Mouse (Mus musculus) liver, embryonic 14.5 days (tissue): ENCODE data around the gene Prdm13.

ENCODE experiments used
- CTCF ChIP-seq: IDR thresholded peaks from 2 replicates; pipeline ENCODE4 v1.5.1; 2016; ENCODE audit warnings: antibody characterized with exemption, low read depth, control low read depth
- EP300 ChIP-seq: IDR thresholded peaks from 2 replicates; pipeline ENCODE4 v1.6.1; 2016; ENCODE audit warnings: antibody characterized with exemption, low read depth

GRCm38 (mm10) chr4:21690221-21690620 lies 4.5 kb upstream of the Prdm13 start:
- no peak for TF ChIP-seq CTCF
- no peak for TF ChIP-seq EP300
